Mouse (Mus musculus) intestine, embryonic 15.5 days (tissue): ENCODE measurements around the gene 1110051M20Rik. TPM values are rescaled to one million over a fixed set of nuclear protein-coding genes. Genes with fewer than 3 reads are reported as not detected.

ENCODE experiments used
- ATAC-seq: fragments of 200-750 bp; cut with Nextera tagmentation; 2 replicates; pipeline ENCODE4 v1.8.0; 2017; ENCODE audit warnings: moderate TSS enrichment, moderate library complexity
- H3K27ac ChIP-seq: fragments of 300-500 bp; sonication (generic); 2 replicates; pipeline ENCODE4 v1.5.1; 2015; ENCODE audit warnings: mild to moderate bottlenecking, inconsistent platforms
- H3K27me3 ChIP-seq: fragments of 300-500 bp; sonication (generic); replicated peaks from 2 replicates; pipeline ENCODE4 v1.6.1; 2015; ENCODE audit warnings: inconsistent platforms
- H3K36me3 ChIP-seq: fragments of 300-500 bp; sonication (generic); 2 replicates; pipeline ENCODE4 v1.6.1; 2015; ENCODE audit warnings: inconsistent platforms
- H3K4me1 ChIP-seq: fragments of 300-500 bp; sonication (generic); replicated peaks from 2 replicates; pipeline ENCODE4 v1.6.1; 2015; ENCODE audit warnings: inconsistent platforms
- H3K4me2 ChIP-seq: fragments of 300-500 bp; sonication (generic); replicated peaks from 2 replicates; pipeline ENCODE4 v1.6.1; 2015; ENCODE audit warnings: mild to moderate bottlenecking, inconsistent platforms
- H3K4me3 ChIP-seq: fragments of 300-500 bp; sonication (generic); replicated peaks from 2 replicates; pipeline ENCODE4 v1.5.1; 2015; ENCODE audit warnings: inconsistent platforms
- H3K9ac ChIP-seq: fragments of 300-500 bp; sonication (generic); 2 replicates; pipeline ENCODE4 v1.6.1; 2015; ENCODE audit warnings: inconsistent platforms
- H3K9me3 ChIP-seq: fragments of 300-500 bp; sonication (generic); 2 replicates; pipeline ENCODE4 v1.6.1; 2016; ENCODE audit warnings: inconsistent platforms
- WGBS: fragments of 180-500 bp; shearing (Covaris S2); methylation state at CpG from one replicate; pipeline ENCODE4 v1.1.7; 2015; 5-methylcytosine and 5-hydroxymethylcytosine counted together
- polyA plus RNA-seq: library from polyadenylated mRNA; unstranded; fragments of >200 nt; fragmentation: Nextera tagmentation; extraction: Ambion mirVana; gene quantifications from 2 replicates; pipeline ENCODE4 v1.2.1, GENCODE M21; 2015

1110051M20Rik gene
- polyA plus RNA-seq, 1 experiment from 2014 or later: 38.6 TPM

- 90% methylated on average over 5 of the region's 5 CpGs for WGBS
- Histone ChIP-seq H3K4me3 (no peak overlapping the region), H3K9me3 (no peaks in the 10 kb centered on the region), H3K27ac (no peak overlapping the region), H3K9ac (no peak overlapping the region), H3K36me3 (no peaks in the 10 kb centered on the region), H3K4me2 (no peak overlapping the region), H3K27me3 (no peaks in the 10 kb centered on the region), H3K4me1 (no peaks in the 10 kb centered on the region)
- no peak for ATAC-seq
These were observed 7.2 kb downstream of the 1110051M20Rik start for GRCm38 (mm10) chr2:91437116-91437815.

- H3K9me3 ChIP-seq: no peaks in the 10 kb centered on the region
- no peak for ATAC-seq
- WGBS: 83% methylated on average over 8 of the region's 8 CpGs
- H3K27ac ChIP-seq: no peak overlapping the region
- H3K9ac ChIP-seq: no peak overlapping the region
- H3K27me3 ChIP-seq: no peaks in the 10 kb centered on the region
- no peak overlapping the region for H3K4me3 ChIP-seq
- H3K36me3 ChIP-seq: no peaks in the 10 kb centered on the region
- H3K4me1 ChIP-seq: no peaks in the 10 kb centered on the region
- no peak overlapping the region for H3K4me2 ChIP-seq
These were observed 7.8 kb downstream of the 1110051M20Rik start for GRCm38 (mm10) chr2:91436713-91437112.

GRCm38 (mm10) chr2:91430600-91430919 lies 13.9 kb downstream of the 1110051M20Rik start:
- ATAC-seq: no peak
- H3K27ac ChIP-seq: no peak overlapping the region
- 41% methylated on average over 6 of the region's 6 CpGs for WGBS

GRCm38 (mm10) chr2:91429915-91430599 lies 14.4 kb downstream of the 1110051M20Rik start:
- ATAC-seq: no peak
- Histone ChIP-seq H3K36me3 (no peaks in the 10 kb centered on the region), H3K27ac (no peak overlapping the region), H3K9me3 (no peaks in the 10 kb centered on the region), H3K4me1 (peaks cover 10% of the 10 kb centered on the region; the same call in 1 of the 2 replicates), H3K4me2 (no peak overlapping the region), H3K27me3 (no peaks in the 10 kb centered on the region), H3K4me3 (no peak overlapping the region), H3K9ac (no peak overlapping the region)
- 25% methylated on average over 9 of the region's 9 CpGs for WGBS

More at GRCm38 (mm10) chr2:91430600-91430919, 13.9 kb downstream of the 1110051M20Rik start:
- no peaks in the 10 kb centered on the region for H3K27me3 ChIP-seq
- no peak overlapping the region for H3K4me2 ChIP-seq
- H3K36me3 ChIP-seq: no peaks in the 10 kb centered on the region
- peaks cover 10% of the 10 kb centered on the region; the same call in 1 of the 2 replicates for H3K4me1 ChIP-seq
- no peak overlapping the region for H3K4me3 ChIP-seq
- no peak overlapping the region for H3K9ac ChIP-seq
- H3K9me3 ChIP-seq: no peaks in the 10 kb centered on the region

- no peak overlapping the region for H3K27ac ChIP-seq
- H3K4me2 ChIP-seq: no peak overlapping the region
- ATAC-seq: no peak
- no peak overlapping the region for H3K9ac ChIP-seq
- H3K36me3 ChIP-seq: no peaks in the 10 kb centered on the region
- H3K27me3 ChIP-seq: no peaks in the 10 kb centered on the region
- H3K9me3 ChIP-seq: no peaks in the 10 kb centered on the region
- 78% methylated on average over 3 of the region's 3 CpGs for WGBS
- no peak overlapping the region for H3K4me3 ChIP-seq
- peaks cover 10% of the 10 kb centered on the region; the same call in 1 of the 2 replicates for H3K4me1 ChIP-seq
These were observed 15.4 kb downstream of the 1110051M20Rik start for GRCm38 (mm10) chr2:91429146-91429545.

- Histone ChIP-seq H3K9ac (no peak overlapping the region), H3K36me3 (no peaks in the 10 kb centered on the region), H3K4me3 (no peak overlapping the region), H3K9me3 (no peaks in the 10 kb centered on the region), H3K27me3 (no peaks in the 10 kb centered on the region), H3K27ac (no peak overlapping the region), H3K4me2 (no peak overlapping the region), H3K4me1 (peaks cover 10% of the 10 kb centered on the region; the same call in 1 of the 2 replicates)
- WGBS: 90% methylated on average over 1 of the region's 1 CpGs
- ATAC-seq: no peak
These were observed 18.2 kb downstream of the 1110051M20Rik start for GRCm38 (mm10) chr2:91426321-91426720.

- H3K4me2 ChIP-seq: no peak overlapping the region
- H3K9me3 ChIP-seq: no peaks in the 10 kb centered on the region
- ATAC-seq: peak; percentile 86
- WGBS: 73% methylated on average over 7 of the region's 7 CpGs
- H3K4me3 ChIP-seq: no peak overlapping the region
- H3K27ac ChIP-seq: 0 out of 2 replicates have a peak overlapping the region, but pooled peaks have one; percentile 32
- H3K27me3 ChIP-seq: no peaks in the 10 kb centered on the region
- H3K4me1 ChIP-seq: no peaks in the 10 kb centered on the region
- no peaks in the 10 kb centered on the region for H3K36me3 ChIP-seq
- H3K9ac ChIP-seq: no peak overlapping the region
These were observed 20.3 kb downstream of the 1110051M20Rik start for GRCm38 (mm10) chr2:91424061-91424720.

GRCm38 (mm10) chr2:91421641-91422040 lies 22.9 kb downstream of the 1110051M20Rik start:
- H3K4me1 ChIP-seq: no peaks in the 10 kb centered on the region
- no peaks in the 10 kb centered on the region for H3K36me3 ChIP-seq
- H3K4me2 ChIP-seq: no peak overlapping the region
- WGBS: 91% methylated on average over 5 of the region's 5 CpGs
- ATAC-seq: no peak
- H3K27me3 ChIP-seq: no peaks in the 10 kb centered on the region
- H3K9ac ChIP-seq: no peak overlapping the region
- no peak overlapping the region for H3K4me3 ChIP-seq
- no peak overlapping the region for H3K27ac ChIP-seq
- H3K9me3 ChIP-seq: no peaks in the 10 kb centered on the region

- Histone ChIP-seq H3K27ac (no peak overlapping the region), H3K9me3 (no peaks in the 10 kb centered on the region), H3K9ac (no peak overlapping the region), H3K4me3 (no peak overlapping the region), H3K36me3 (no peaks in the 10 kb centered on the region), H3K4me2 (no peak overlapping the region), H3K27me3 (no peaks in the 10 kb centered on the region), H3K4me1 (0 out of 2 replicates have a peak, but pooled peaks cover 3% of the 10 kb centered on the region)
- no peak for ATAC-seq
- WGBS: 78% methylated on average over 1 of the region's 1 CpGs
These were observed 30.7 kb downstream of the 1110051M20Rik start for GRCm38 (mm10) chr2:91413811-91414210.

- no peaks in the 10 kb centered on the region for H3K36me3 ChIP-seq
- no peaks in the 10 kb centered on the region for H3K27me3 ChIP-seq
- WGBS: 72% methylated on average over 5 of the region's 5 CpGs
- no peaks in the 10 kb centered on the region for H3K9me3 ChIP-seq
- ATAC-seq: no peak
- no peak overlapping the region for H3K4me2 ChIP-seq
- no peak overlapping the region for H3K9ac ChIP-seq
- H3K4me3 ChIP-seq: no peak overlapping the region
- H3K4me1 ChIP-seq: 0 out of 2 replicates have a peak, but pooled peaks cover 3% of the 10 kb centered on the region
- no peak overlapping the region for H3K27ac ChIP-seq
These were observed 32.1 kb downstream of the 1110051M20Rik start for GRCm38 (mm10) chr2:91412361-91412760.

- H3K4me2 ChIP-seq: no peak overlapping the region
- 0 out of 2 replicates have a peak, but pooled peaks cover 3% of the 10 kb centered on the region for H3K4me1 ChIP-seq
- no peaks in the 10 kb centered on the region for H3K9me3 ChIP-seq
- H3K9ac ChIP-seq: no peak overlapping the region
- H3K27ac ChIP-seq: no peak overlapping the region
- no peaks in the 10 kb centered on the region for H3K36me3 ChIP-seq
- no peak overlapping the region for H3K4me3 ChIP-seq
- ATAC-seq: peak; percentile 36; the same call in 1 of the 2 replicates
- no peaks in the 10 kb centered on the region for H3K27me3 ChIP-seq
- WGBS: 43% methylated on average over 2 of the region's 2 CpGs
These were observed 33.0 kb downstream of the 1110051M20Rik start for GRCm38 (mm10) chr2:91411473-91411872.

GRCm38 (mm10) chr2:91408031-91408430 lies 36.5 kb downstream of the 1110051M20Rik start:
- H3K4me1 ChIP-seq: 0 out of 2 replicates have a peak, but pooled peaks cover 3% of the 10 kb centered on the region
- no peaks in the 10 kb centered on the region for H3K27me3 ChIP-seq
- no peak overlapping the region for H3K27ac ChIP-seq
- no peak for ATAC-seq
- no peak overlapping the region for H3K9ac ChIP-seq
- H3K4me3 ChIP-seq: no peak overlapping the region
- no peak overlapping the region for H3K4me2 ChIP-seq
- H3K9me3 ChIP-seq: no peaks in the 10 kb centered on the region
- no peaks in the 10 kb centered on the region for H3K36me3 ChIP-seq
- 81% methylated on average over 2 of the region's 2 CpGs for WGBS
